Comparison of ENCODE assay signal across 17 mouse cellular contexts in genomic region chr17:35542761-35543411, GRCm38 (mm10). TPM values are rescaled to one million over a fixed set of nuclear protein-coding genes. Genes with fewer than 3 reads are reported as not detected.
A peak's percentile ranks its signal among the peaks of the same experiment; 100 is the strongest.
DNase-seq lines count a peak whose midpoint lies in the region; ATAC-seq and TF ChIP-seq lines count a peak whose summit lies in the region.
"Had no signal": no experiment of that assay in that cellular context is flagged by ENCODE, and none has a peak within 500 bp of the region (broad histone marks: within the 10 kb centered on the region; RNA-seq: fewer than 3 reads in every experiment).

No protein-coding gene starts in this region.

- peak overlapping the region; percentile 49 for H3K9ac ChIP-seq in MEL (ENCODE audit: control insufficient read depth, low read depth, low read length, poor library complexity, severe bottlenecking)
- H3K9ac ChIP-seq in midbrain, embryonic 14.5 days (replicated peaks; ENCODE audit: low read length): no peak overlapping the region
- H3K9ac ChIP-seq: limb, embryonic 15.5 days had no signal

- no peaks in the 10 kb centered on the region for H3K79me2 ChIP-seq in MEL (ENCODE audit: control insufficient read depth, insufficient read depth, low read length, poor library complexity)

- TF ChIP-seq POLR2A in MEL (IDR thresholded peaks at IDR 0.05; ENCODE audit: control insufficient read depth in 1 of 2, insufficient read depth in 1 of 2, low read depth in 1 of 2, low read length in 2 of 2, poor library complexity in 1 of 2): no peak

- peak overlapping the region; percentile 71 for H3K27ac ChIP-seq in layer of hippocampus, adult 2 months
- peak overlapping the region; percentile 94 for H3K27ac ChIP-seq in MEL (ENCODE audit: control insufficient read depth, low read depth, low read length)
- peak overlapping the region; percentile 39; the same call in 1 of the 2 replicates for H3K27ac ChIP-seq in midbrain, embryonic 14.5 days (replicated peaks; ENCODE audit: low read depth, low read length)
- H3K27ac ChIP-seq: embryonic facial prominence, embryonic 10.5 days; limb, embryonic 15.5 days had no signal

- intact Hi-C loops in gastrocnemius, postnatal 14 days (cut with DNase I; ENCODE audit: low total_unique reads): no loop called here

- H3K4me3 ChIP-seq in layer of hippocampus, adult 2 months: peak overlapping the region; percentile 21; the same call in 1 of the 2 replicates
- H3K4me3 ChIP-seq in MEL (ENCODE audit: control insufficient read depth in 1 of 2, insufficient read depth in 1 of 2, low read depth in 2 of 2, low read length in 2 of 2): peak overlapping the region; percentile 55 to 60
- H3K4me3 ChIP-seq in midbrain, embryonic 14.5 days (replicated peaks; ENCODE audit: low read depth, low read length): no peak overlapping the region
- H3K4me3 ChIP-seq: embryonic facial prominence, embryonic 10.5 days; limb, embryonic 15.5 days had no signal

- ATAC-seq in midbrain, embryonic 14.5 days (ENCODE audit: low FRiP score, low TSS enrichment): no peak
- ATAC-seq: forebrain, embryonic 16.5 days had no signal

- TF ChIP-seq EP300 in MEL (IDR thresholded peaks at IDR 0.05; ENCODE audit: low read depth in 1 of 2, low read length in 2 of 2): no peak

- no peak for TF ChIP-seq RAD21 in MEL (IDR thresholded peaks at IDR 0.05; ENCODE audit: low read depth, low read length)

- no peak for TF ChIP-seq CTCF in layer of hippocampus, adult 2 months (conservative IDR thresholded peaks at IDR 0.05)
- peak in 2 of 3 experiments; percentile 31 to 36; a peak in 4 of 6 replicates for TF ChIP-seq CTCF in MEL (IDR thresholded peaks at IDR 0.05 in 2 of 3, conservative IDR thresholded peaks at IDR 0.05 in 1 of 3; ENCODE audit: control insufficient read depth in 1 of 3, insufficient read depth in 1 of 3, low read depth in 2 of 3, low read length in 3 of 3, poor library complexity in 1 of 3, severe bottlenecking in 1 of 3)

- WGBS in midbrain, embryonic 14.5 days: 74% methylated on average over 15 of the region's 15 CpGs

- peaks cover 0 to 5% of the 10 kb centered on the region in 2 experiments; a peak in 1 of 4 replicates for H3K27me3 ChIP-seq in MEL (ENCODE audit: control insufficient read depth in 1 of 2, insufficient read depth in 2 of 2, low read length in 2 of 2)
- no peaks in the 10 kb centered on the region for H3K27me3 ChIP-seq in midbrain, embryonic 14.5 days (ENCODE audit: control insufficient read depth, insufficient read depth, low read length)
- H3K27me3 ChIP-seq: limb, embryonic 15.5 days had no signal

- H3K4me2 ChIP-seq in midbrain, embryonic 14.5 days (ENCODE audit: low read length): peak overlapping the region; percentile 29
- H3K4me2 ChIP-seq: limb, embryonic 15.5 days had no signal

- peaks cover 0 to 5% of the 10 kb centered on the region in 2 experiments; a peak in 2 of 4 replicates for H3K4me1 ChIP-seq in MEL (ENCODE audit: control insufficient read depth in 1 of 2, insufficient read depth in 2 of 2, low read length in 2 of 2)
- H3K4me1 ChIP-seq in midbrain, embryonic 14.5 days (ENCODE audit: control insufficient read depth, insufficient read depth, low read length): 0 out of 2 replicates have a peak, but pooled peaks cover 6% of the 10 kb centered on the region
- H3K4me1 ChIP-seq: limb, embryonic 15.5 days had no signal

- no peaks in the 10 kb centered on the region for H3K9me3 ChIP-seq in MEL (replicated peaks; ENCODE audit: insufficient read depth, low read length)
- H3K9me3 ChIP-seq in midbrain, embryonic 14.5 days (ENCODE audit: control insufficient read depth, low read length): no peaks in the 10 kb centered on the region
- H3K9me3 ChIP-seq: embryonic facial prominence, embryonic 10.5 days; limb, embryonic 15.5 days had no signal

- peaks cover 0 to 9% of the 10 kb centered on the region in 2 experiments; a peak in 2 of 4 replicates for H3K36me3 ChIP-seq in MEL (ENCODE audit: control insufficient read depth in 1 of 2, insufficient read depth in 2 of 2, low read length in 2 of 2)
- H3K36me3 ChIP-seq in midbrain, embryonic 14.5 days (ENCODE audit: control insufficient read depth, insufficient read depth, low read length): no peaks in the 10 kb centered on the region
- H3K36me3 ChIP-seq: embryonic facial prominence, embryonic 10.5 days; limb, embryonic 15.5 days had no signal

- no peak for DNase-seq in layer of hippocampus, adult 2 months (ENCODE audit: low spot score in 2 of 2)
- no peak for DNase-seq in layer of hippocampus, postnatal 25 days (ENCODE audit: extremely low spot score in 1 of 2, low spot score in 1 of 2)
- DNase-seq in MEL (ENCODE audit: low read depth, low spot score): peak; percentile 82
- peak; percentile 8 for DNase-seq in fat pad, adult 2 months (ENCODE audit: extremely low read depth, low read depth, low spot score)
- no peak for DNase-seq in midbrain, embryonic 14.5 days
- DNase-seq in ovary, adult 18-20 months (ENCODE audit: low spot score): no peak
- no peak for DNase-seq in thymus, postnatal 14 days
- DNase-seq in gastrocnemius, postnatal 14 days: no peak
- DNase-seq: cerebellum, adult 11 months; heart, postnatal 14 days; kidney, postnatal 14 days; lung, postnatal 10 days had no signal

TF ChIP-seq in MEL, 35 proteins besides CTCF, POLR2A, EP300 and RAD21:
- TF ChIP-seq MAX (IDR thresholded peaks at IDR 0.05; ENCODE audit: low read length): no peak
- TF ChIP-seq TAL1 (IDR thresholded peaks at IDR 0.05; ENCODE audit: low read length): no peak
- TF ChIP-seq KAT2A (conservative IDR thresholded peaks at IDR 0.05; ENCODE audit: low read depth, low read length): no peak
- no peak for TF ChIP-seq UBTF (IDR thresholded peaks at IDR 0.05; ENCODE audit: borderline replicate concordance, insufficient read depth, low read depth, low read length)
- no peak; the same call in 1 of the 2 replicates for TF ChIP-seq SIN3A (IDR thresholded peaks at IDR 0.05; ENCODE audit: low read length)

RNA-seq across cellular contexts. Expression of gene Cdsn, which starts 9.0 kb away (rescaled TPM):
- under 1 TPM in 1 of 2 experiments, not detected in 1; 0.25 TPM for total RNA-seq in layer of hippocampus, adult 2 months (2021)
- under 1 TPM; 0.20 to 0.70 TPM for total RNA-seq in layer of hippocampus, postnatal 25 days (2021)
- total RNA-seq in MEL (2012; rRNA removed): 0.08 and 0.23 TPM in 2 replicates
- under 1 TPM in 1 of 2 experiments, not detected in 1; 0.79 TPM for polyA plus RNA-seq in MEL (2012; ENCODE audit: insufficient read depth in 1 of 2, insufficient read length in 2 of 2, low read depth in 1 of 2, low replicate concordance in 2 of 2, missing spikeins in 1 of 2)
- polyA plus RNA-seq in midbrain, embryonic 14.5 days (2014; fragmentation: Nextera tagmentation; extraction: Ambion mirVana): 0.11 TPM in 1 of 2 replicates, not detected in the other
- under 1 TPM; 0.09 to 0.29 TPM for total RNA-seq in gastrocnemius, postnatal 14 days (2021)
- polyA plus RNA-seq: embryonic facial prominence, embryonic 10.5 days; forebrain, embryonic 16.5 days had no signal

RNA-seq across cellular contexts. Expression of gene Psors1c2, which starts 9.9 kb away (rescaled TPM):
- total RNA-seq in layer of hippocampus, adult 2 months (2021): 1 to 10 TPM in 1 of 2 experiments, under 1 TPM in 1; 0.59 to 1.1 TPM
- under 1 TPM; 0.32 to 0.61 TPM for total RNA-seq in layer of hippocampus, postnatal 25 days (2021)
- total RNA-seq in MEL (2012; rRNA removed): 0.20 and 0.27 TPM in 2 replicates
- polyA plus RNA-seq in MEL (2012; ENCODE audit: insufficient read depth in 1 of 2, insufficient read length in 2 of 2, low read depth in 1 of 2, low replicate concordance in 2 of 2, missing spikeins in 1 of 2): 1 to 10 TPM in 1 of 2 experiments, not detected in 1; 1.3 TPM
- polyA plus RNA-seq in midbrain, embryonic 14.5 days (2014; fragmentation: Nextera tagmentation; extraction: Ambion mirVana): 0.54 and 0.61 TPM in 2 replicates
- total RNA-seq in gastrocnemius, postnatal 14 days (2021): not detected
- total RNA-seq: adrenal gland, adult 18-20 months; heart, postnatal 14 days had no signal

RNA-seq across cellular contexts. Expression of gene 2300002M23Rik, which starts 24.4 kb away (rescaled TPM):
- not detected for total RNA-seq in layer of hippocampus, adult 2 months (2021)
- not detected for total RNA-seq in layer of hippocampus, postnatal 25 days (2021)
- not detected in 2 replicates for total RNA-seq in MEL (2012; rRNA removed)
- polyA plus RNA-seq in MEL (2012; ENCODE audit: insufficient read depth in 1 of 2, insufficient read length in 2 of 2, low read depth in 1 of 2, low replicate concordance in 2 of 2, missing spikeins in 1 of 2): not detected
- not detected in 2 replicates for polyA plus RNA-seq in midbrain, embryonic 14.5 days (2014; fragmentation: Nextera tagmentation; extraction: Ambion mirVana)
- total RNA-seq in gastrocnemius, postnatal 14 days (2021): not detected
- total RNA-seq: adrenal gland, adult 18-20 months; heart, postnatal 14 days had no signal
- polyA plus RNA-seq: embryonic facial prominence, embryonic 10.5 days; forebrain, embryonic 16.5 days; testis, adult 2 months had no signal

RNA-seq across cellular contexts. Expression of gene Cchcr1, which starts 26.0 kb away (rescaled TPM):
- total RNA-seq in layer of hippocampus, adult 2 months (2021): 10 to 100 TPM; 11.0 to 12.6 TPM
- 10 to 100 TPM in 1 of 2 experiments, 1 to 10 TPM in 1; 8.0 to 10.5 TPM for total RNA-seq in layer of hippocampus, postnatal 25 days (2021)
- 11.6 and 14.3 TPM in 2 replicates for total RNA-seq in MEL (2012; rRNA removed)
- polyA plus RNA-seq in MEL (2012; ENCODE audit: insufficient read depth in 1 of 2, insufficient read length in 2 of 2, low read depth in 1 of 2, low replicate concordance in 2 of 2, missing spikeins in 1 of 2): 10 to 100 TPM in 1 of 2 experiments, not detected in 1; 21.7 TPM
- polyA plus RNA-seq in midbrain, embryonic 14.5 days (2014; fragmentation: Nextera tagmentation; extraction: Ambion mirVana): 1.6 and 3.4 TPM in 2 replicates
- total RNA-seq in gastrocnemius, postnatal 14 days (2021): 1 to 10 TPM; 2.6 to 3.3 TPM

RNA-seq across cellular contexts. Expression of gene Tcf19, which starts 26.3 kb away (rescaled TPM):
- 1 to 10 TPM; 4.7 to 7.2 TPM for total RNA-seq in layer of hippocampus, adult 2 months (2021)
- total RNA-seq in layer of hippocampus, postnatal 25 days (2021): 1 to 10 TPM; 4.7 to 6.1 TPM
- total RNA-seq in MEL (2012; rRNA removed): 16.6 and 20.3 TPM in 2 replicates
- 10 to 100 TPM in 1 of 2 experiments, not detected in 1; 25.7 TPM for polyA plus RNA-seq in MEL (2012; ENCODE audit: insufficient read depth in 1 of 2, insufficient read length in 2 of 2, low read depth in 1 of 2, low replicate concordance in 2 of 2, missing spikeins in 1 of 2)
- 8.9 and 15.5 TPM in 2 replicates for polyA plus RNA-seq in midbrain, embryonic 14.5 days (2014; fragmentation: Nextera tagmentation; extraction: Ambion mirVana)
- 1 to 10 TPM; 4.5 to 5.4 TPM for total RNA-seq in gastrocnemius, postnatal 14 days (2021)

Comparison
In these comparisons a context has a peak if more than half of its experiments do, and no peak if none do; other contexts are left out.
1. DNase-seq: peak in MEL (single experiment) and fat pad, adult 2 months (single experiment); none in layer of hippocampus, adult 2 months (0 of 2), layer of hippocampus, postnatal 25 days (0 of 2), midbrain, embryonic 14.5 days (single experiment), ovary, adult 18-20 months (single experiment), thymus, postnatal 14 days (single experiment) and gastrocnemius, postnatal 14 days (single experiment).
2. H3K27ac ChIP-seq: peak in every context shown above with its lines; median percentile 94 in MEL; 71 in layer of hippocampus, adult 2 months; 39 in midbrain, embryonic 14.5 days.